Mouse (Mus musculus) limb, embryonic 14.5 days (tissue): ENCODE results near the gene Syk. TPM values are rescaled to one million over a fixed set of nuclear protein-coding genes. Genes with fewer than 3 reads are reported as not detected.

Source experiments
- ATAC-seq: fragments of 200-750 bp; cut with Nextera tagmentation; 2 replicates; pipeline ENCODE4 v1.8.0; 2017; ENCODE audit warnings: low read depth, moderate number of reproducible peaks, moderate TSS enrichment; ENCODE audit not compliant: low FRiP score
- DNase-seq: peaks from one replicate; pipeline ENCODE4 v3.0.0-alpha.2; 2015; ENCODE audit warnings: low spot score
- H3K27ac ChIP-seq: fragments of 300-500 bp; sonication (generic); replicated peaks from 2 replicates; pipeline ENCODE4 v1.5.1; 2014; ENCODE audit warnings: low read depth, mild to moderate bottlenecking, low read length, moderate library complexity, mixed read lengths
- H3K27me3 ChIP-seq: fragments of 300-500 bp; sonication (generic); 2 replicates; pipeline ENCODE4 v1.6.1; 2014; ENCODE audit warnings: low read length, mixed read lengths; ENCODE audit not compliant: control insufficient read depth, insufficient read depth
- H3K36me3 ChIP-seq: fragments of 300-500 bp; sonication (generic); 2 replicates; pipeline ENCODE4 v1.6.1; 2014; ENCODE audit warnings: mild to moderate bottlenecking, low read length, moderate library complexity, mixed read lengths; ENCODE audit not compliant: control insufficient read depth, insufficient read depth
- H3K4me1 ChIP-seq: fragments of 300-500 bp; sonication (generic); 2 replicates; pipeline ENCODE4 v1.6.1; 2014; ENCODE audit warnings: antibody characterized with exemption, low read length, mixed read lengths; ENCODE audit not compliant: control insufficient read depth, insufficient read depth
- H3K4me2 ChIP-seq: fragments of 300-500 bp; sonication (generic); replicated peaks from 2 replicates; pipeline ENCODE4 v1.6.1; 2014; ENCODE audit warnings: low read depth, mild to moderate bottlenecking, low read length, moderate library complexity; ENCODE audit not compliant: severe bottlenecking
- H3K4me3 ChIP-seq: fragments of 300-500 bp; sonication (generic); replicated peaks from 2 replicates; pipeline ENCODE4 v1.5.1; 2014; ENCODE audit warnings: low read length
- H3K9ac ChIP-seq: fragments of 300-500 bp; sonication (generic); 2 replicates; pipeline ENCODE4 v1.6.1; 2014; ENCODE audit warnings: mild to moderate bottlenecking, low read depth, low read length, moderate library complexity; ENCODE audit not compliant: severe bottlenecking
- H3K9me3 ChIP-seq: fragments of 300-500 bp; sonication (generic); 2 replicates; pipeline ENCODE4 v1.6.1; 2016; ENCODE audit warnings: low read length; ENCODE audit not compliant: control insufficient read depth
- POLR2A ChIP-seq: fragments of 200-500 bp; IDR thresholded peaks from 2 replicates; pipeline ENCODE4 v1.8.0; 2012; ENCODE audit warnings: inconsistent platforms, mild to moderate bottlenecking, moderate library complexity, borderline replicate concordance; ENCODE audit not compliant: insufficient read depth, insufficient read length; ENCODE audit errors: extremely low read depth
- WGBS: fragments of 180-500 bp; shearing (Covaris S2); extraction: QIAGEN DNeasy Blood & Tissue Kit; methylation state at CpG from one replicate; pipeline ENCODE4 v1.1.7; 2014; 5-methylcytosine and 5-hydroxymethylcytosine counted together
- polyA plus RNA-seq, 2 experiments: library from polyadenylated mRNA; depleted of rRNA in 1 of 2; stranded (reverse) in 1 of 2; unstranded in 1 of 2; fragments of >200 nt; fragmentation: Nextera tagmentation in 1 of 2; extraction: Ambion mirVana in 1 of 2; gene quantifications; 2 replicates each; pipeline versions ENCODE4 v1.2.1 to v1.2.3; 2012 to 2014

The Syk gene
- polyA plus RNA-seq, 2 experiments, result 3.3 to 3.5 TPM

DNA sequence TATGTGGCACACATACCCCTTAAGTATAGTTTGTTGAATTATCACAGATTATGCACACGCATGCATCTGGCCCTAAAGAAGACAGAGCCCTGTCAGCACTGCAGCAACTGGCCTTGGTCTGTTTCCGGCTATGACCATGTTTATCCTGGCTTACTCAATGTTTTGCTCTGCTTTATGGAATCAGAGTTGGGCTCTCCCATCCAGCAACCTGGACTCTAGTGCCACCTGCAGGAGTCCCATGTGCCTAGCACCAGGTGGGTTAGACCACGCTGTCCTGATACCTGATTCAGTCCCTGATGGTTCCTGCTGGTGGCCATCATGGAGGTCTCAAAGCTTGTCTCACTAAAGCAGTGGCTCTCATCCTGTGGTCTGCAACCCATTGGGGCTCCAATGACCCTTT, 86.9 kb downstream of the Syk start:
- DNase-seq, result no peak
- 64% methylated on average over 3 of the region's 3 CpGs for WGBS
- no peaks in the 10 kb centered on the region for H3K27me3 ChIP-seq
- H3K4me3 ChIP-seq, result no peak overlapping the region
- ATAC-seq, result no peak
- no peak for TF ChIP-seq POLR2A
- H3K9ac ChIP-seq, result no peak overlapping the region
- H3K4me2 ChIP-seq, result no peak overlapping the region
- no peaks in the 10 kb centered on the region for H3K4me1 ChIP-seq
- H3K36me3 ChIP-seq, result no peaks in the 10 kb centered on the region
- H3K27ac ChIP-seq, result no peak overlapping the region
- no peaks in the 10 kb centered on the region for H3K9me3 ChIP-seq

DNA sequence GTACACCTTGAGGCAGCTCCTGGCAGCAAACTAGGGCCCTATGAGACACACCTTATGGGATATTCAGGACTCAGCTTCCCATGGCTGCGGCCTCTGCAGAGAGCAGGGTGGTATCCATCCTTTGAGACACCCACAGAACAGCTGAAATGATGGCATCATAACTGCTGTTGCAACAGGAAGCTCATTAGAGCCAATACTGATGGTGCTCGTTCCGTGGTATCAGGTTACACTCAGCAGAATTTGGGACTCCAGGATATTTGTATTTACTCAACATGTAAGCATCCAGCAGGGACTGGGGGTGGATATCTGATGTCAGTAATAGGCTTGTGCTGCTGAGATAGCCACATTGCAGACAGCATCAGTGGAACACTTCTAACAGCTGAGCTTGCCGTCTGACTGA, 90.3 kb downstream of the Syk start:
- Histone ChIP-seq H3K27me3 (no peaks in the 10 kb centered on the region), H3K9me3 (no peaks in the 10 kb centered on the region), H3K4me3 (no peak overlapping the region), H3K4me1 (no peaks in the 10 kb centered on the region), H3K9ac (no peak overlapping the region), H3K27ac (no peak overlapping the region), H3K36me3 (no peaks in the 10 kb centered on the region), H3K4me2 (no peak overlapping the region)
- no peak for TF ChIP-seq POLR2A
- ATAC-seq (no peak), DNase-seq (no peak)
- WGBS, result 38% methylated on average over 4 of the region's 4 CpGs

DNA sequence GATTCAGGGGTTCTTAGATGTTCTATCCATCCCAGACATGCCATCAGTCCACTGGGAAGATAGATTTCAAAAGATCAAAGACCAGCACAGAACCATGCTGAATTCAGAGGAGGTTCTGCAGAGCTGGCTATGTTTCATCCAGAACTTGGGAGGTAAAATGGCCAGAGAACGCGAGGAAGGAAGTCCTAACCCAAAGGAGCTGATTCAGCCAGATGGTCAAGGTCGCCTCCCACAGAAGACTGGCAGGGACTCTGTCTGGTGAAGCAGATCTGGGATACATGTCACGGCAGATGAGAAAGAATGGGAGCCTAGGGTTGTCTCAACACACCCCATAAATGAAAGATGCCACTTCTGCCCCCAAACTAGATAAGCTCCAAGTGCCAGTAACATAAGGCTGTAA, 90.9 kb downstream of the Syk start:
- Histone ChIP-seq H3K27me3 (no peaks in the 10 kb centered on the region), H3K4me3 (no peak overlapping the region), H3K4me1 (no peaks in the 10 kb centered on the region), H3K27ac (no peak overlapping the region), H3K36me3 (no peaks in the 10 kb centered on the region), H3K4me2 (no peak overlapping the region), H3K9me3 (no peaks in the 10 kb centered on the region), H3K9ac (no peak overlapping the region)
- WGBS, result 57% methylated on average over 4 of the region's 4 CpGs
- DNase-seq, result no peak
- ATAC-seq, result no peak
- no peak for TF ChIP-seq POLR2A

DNA sequence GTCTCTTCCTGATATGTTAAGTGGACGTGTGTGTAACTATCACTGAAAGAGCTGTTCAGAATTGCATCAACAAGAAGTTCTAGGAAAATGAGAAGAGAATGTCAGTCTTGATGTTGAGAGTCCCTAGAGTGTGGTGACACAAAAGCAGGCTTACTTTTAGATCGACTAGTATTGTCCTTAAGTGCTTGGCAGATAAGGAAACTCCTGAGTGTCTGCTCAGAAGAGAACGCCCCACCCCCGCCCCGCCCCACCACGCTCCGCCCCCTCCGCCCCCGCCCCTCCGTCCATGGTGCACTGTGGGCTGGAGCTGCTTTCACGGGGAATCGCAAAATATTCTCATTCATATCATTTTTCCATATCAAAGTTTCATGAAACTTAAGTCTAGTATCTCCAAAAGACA, 91.9 kb downstream of the Syk start:
- no peak overlapping the region for H3K4me2 ChIP-seq
- ATAC-seq (no peak), DNase-seq (no peak)
- TF ChIP-seq POLR2A, result no peak
- no peaks in the 10 kb centered on the region for H3K36me3 ChIP-seq
- H3K27ac ChIP-seq, result no peak overlapping the region
- H3K4me3 ChIP-seq, result no peak overlapping the region
- no peaks in the 10 kb centered on the region for H3K9me3 ChIP-seq
- no peak overlapping the region for H3K9ac ChIP-seq
- 45% methylated on average over 12 of the region's 12 CpGs for WGBS
- no peaks in the 10 kb centered on the region for H3K27me3 ChIP-seq
- no peaks in the 10 kb centered on the region for H3K4me1 ChIP-seq

DNA sequence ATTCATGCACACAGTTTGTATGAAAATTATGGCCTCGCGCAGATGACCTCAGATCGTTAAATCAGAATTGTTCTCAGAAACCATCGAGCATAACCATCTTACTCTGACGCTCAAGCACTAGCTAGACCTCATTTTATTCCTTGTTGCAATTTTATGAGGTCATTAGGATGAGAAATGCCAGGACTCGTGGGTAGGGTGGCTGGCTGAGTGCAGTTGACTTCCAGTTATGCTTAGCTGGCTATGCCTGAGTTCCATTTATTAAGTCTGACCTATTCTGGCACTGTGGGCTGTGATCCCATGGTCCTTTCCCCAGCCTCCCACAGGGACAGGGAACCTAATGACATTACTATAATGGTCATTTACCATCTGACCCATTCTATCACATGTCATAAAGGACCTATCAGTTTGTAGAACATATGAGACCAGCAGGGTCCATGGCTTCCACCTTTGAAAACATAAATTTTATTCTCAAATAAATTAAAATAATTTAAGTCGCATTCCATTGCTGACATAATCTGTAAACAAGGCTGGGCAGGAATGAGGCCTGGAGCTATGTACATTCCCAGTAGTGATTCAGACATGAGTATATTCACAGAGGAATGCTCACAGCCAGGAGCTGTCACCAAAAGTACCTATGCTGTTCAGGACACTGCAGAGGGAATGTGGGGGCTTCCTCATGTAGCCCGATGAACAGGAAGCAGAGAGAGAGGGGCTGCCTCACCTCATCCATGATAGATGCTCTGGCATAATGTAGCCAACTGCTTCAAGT, 92.7 kb downstream of the Syk start:
- H3K4me2 ChIP-seq, result no peak overlapping the region
- H3K4me1 ChIP-seq, result no peaks in the 10 kb centered on the region
- no peak for ATAC-seq
- no peaks in the 10 kb centered on the region for H3K27me3 ChIP-seq
- H3K9ac ChIP-seq, result no peak overlapping the region
- H3K9me3 ChIP-seq, result no peaks in the 10 kb centered on the region
- H3K4me3 ChIP-seq, result no peak overlapping the region
- TF ChIP-seq POLR2A, result no peak
- no peak overlapping the region for H3K27ac ChIP-seq
- 40% methylated on average over 8 of the region's 8 CpGs for WGBS
- no peaks in the 10 kb centered on the region for H3K36me3 ChIP-seq
- DNase-seq, result no peak
